Mouse (Mus musculus) gastrocnemius, postnatal 4 days (tissue): ENCODE data around the gene Gm10234. TPM values are rescaled to one million over a fixed set of nuclear protein-coding genes. Genes with fewer than 3 reads are reported as not detected.

Experiments
- DNase-seq, 2 experiments: peaks; one replicate each; pipeline ENCODE4 v3.0.0; 2021 to 2022; ENCODE audit warnings: low spot score in 2 of 2, mixed read lengths in 2 of 2
- long read RNA-seq, 2 experiments: library from polyadenylated mRNA; stranded (forward); transcript quantifications; one replicate each; pipeline ENCODE4 v2.0.0; 2021
- total RNA-seq, 2 experiments: library from RNA; stranded (reverse); gene quantifications; 2 replicates each; pipeline ENCODE4 v1.2.3; 2021

Gm10234 gene
- not detected for total RNA-seq
- long read RNA-seq, experiment 1: 0 reads
- long read RNA-seq, experiment 2: 0 reads

GRCm38 (mm10) chr6:95321812-95322211 is at the start of gene Gm10234:
Gene Gm10234 (plus strand): TSS chr6:95322112.
- DNase-seq: no peak

GRCm38 (mm10) chr6:95277633-95278032 is 44.3 kb upstream of the Gm10234 start:
- no peak for DNase-seq

GRCm38 (mm10) chr6:95296025-95296424 is 25.9 kb upstream of the Gm10234 start:
- DNase-seq: no peak

GRCm38 (mm10) chr6:95298387-95298786 is 23.5 kb upstream of the Gm10234 start:
- no peak for DNase-seq

GRCm38 (mm10) chr6:95300658-95301057 is 21.3 kb upstream of the Gm10234 start:
- DNase-seq: no peak

- no peak for DNase-seq
Observed at GRCm38 (mm10) chr6:95331191-95331590, 9.3 kb downstream of the Gm10234 start.

- DNase-seq: no peak
Observed at GRCm38 (mm10) chr6:95334781-95335180, 12.9 kb downstream of the Gm10234 start.

- no peak for DNase-seq
Observed at GRCm38 (mm10) chr6:95349378-95349777, 27.5 kb downstream of the Gm10234 start.

- no peak for DNase-seq
Observed at GRCm38 (mm10) chr6:95353043-95353442, 31.1 kb downstream of the Gm10234 start.

GRCm38 (mm10) chr6:95353886-95354285 is 32.0 kb downstream of the Gm10234 start:
- DNase-seq: no peak

GRCm38 (mm10) chr6:95360084-95360483 is 38.2 kb downstream of the Gm10234 start:
- no peak for DNase-seq

- no peak for DNase-seq
Observed at GRCm38 (mm10) chr6:95362707-95363106, 40.8 kb downstream of the Gm10234 start.

- no peak for DNase-seq
Observed at GRCm38 (mm10) chr6:95371811-95372210, 49.9 kb downstream of the Gm10234 start.

Other genes starting within 250 kb of the Gm10234 start
- gene Kbtbd8, start 204.9 kb upstream of the Gm10234 start, total RNA-seq: 1 to 10 TPM; 1.5 to 1.7 TPM